Mouse (Mus musculus) hindbrain, embryonic 16.5 days (tissue): Measurements from ENCODE around the gene 4930516K23Rik. TPM values are rescaled to one million over a fixed set of nuclear protein-coding genes. Genes with fewer than 3 reads are reported as not detected.

Source experiments
- ATAC-seq: fragments of 200-750 bp; cut with Nextera tagmentation; 2 replicates; pipeline ENCODE4 v1.8.0; 2017; ENCODE audit warnings: moderate TSS enrichment, moderate library complexity
- H3K27ac ChIP-seq: fragments of 300-500 bp; sonication (generic); 2 replicates; pipeline ENCODE4 v1.5.1; 2014; ENCODE audit warnings: low read depth, mild to moderate bottlenecking, control low read depth, low read length, moderate library complexity
- H3K27me3 ChIP-seq: fragments of 300-500 bp; sonication (generic); replicated peaks from 2 replicates; pipeline ENCODE4 v1.6.1; 2014; ENCODE audit warnings: low read length; ENCODE audit not compliant: control insufficient read depth, insufficient read depth
- H3K36me3 ChIP-seq: fragments of 300-500 bp; sonication (generic); 2 replicates; pipeline ENCODE4 v1.6.1; 2014; ENCODE audit warnings: mild to moderate bottlenecking, low read length, moderate library complexity, mixed read lengths; ENCODE audit not compliant: control insufficient read depth, insufficient read depth
- H3K4me1 ChIP-seq: fragments of 300-500 bp; sonication (generic); 2 replicates; pipeline ENCODE4 v1.6.1; 2014; ENCODE audit warnings: low read depth, low read length; ENCODE audit not compliant: control insufficient read depth, insufficient read depth
- H3K4me2 ChIP-seq: fragments of 300-500 bp; sonication (generic); 2 replicates; pipeline ENCODE4 v1.6.1; 2014; ENCODE audit warnings: mild to moderate bottlenecking, low read length, control low read depth, moderate library complexity
- H3K4me3 ChIP-seq: fragments of 300-500 bp; sonication (generic); 2 replicates; pipeline ENCODE4 v1.5.1; 2014; ENCODE audit warnings: mild to moderate bottlenecking, low read length, control low read depth, moderate library complexity
- H3K9ac ChIP-seq: fragments of 300-500 bp; sonication (generic); 2 replicates; pipeline ENCODE4 v1.6.1; 2014; ENCODE audit warnings: low read depth, mild to moderate bottlenecking, control low read depth, low read length, moderate library complexity
- H3K9me3 ChIP-seq: fragments of 300-500 bp; sonication (generic); 2 replicates; pipeline ENCODE4 v1.6.1; 2014; ENCODE audit warnings: mild to moderate bottlenecking, low read length, moderate library complexity; ENCODE audit not compliant: control insufficient read depth
- WGBS: fragments of 180-500 bp; shearing (Covaris S2); extraction: QIAGEN DNeasy Blood & Tissue Kit; methylation state at CpG from one replicate; pipeline ENCODE4 v1.1.7; 2014; 5-methylcytosine and 5-hydroxymethylcytosine counted together
- polyA plus RNA-seq: library from polyadenylated mRNA; unstranded; fragments of >200 nt; fragmentation: Nextera tagmentation; extraction: Ambion mirVana; gene quantifications from 2 replicates; pipeline ENCODE4 v1.2.1, GENCODE M21; 2015

Gene 4930516K23Rik
- not detected in 2 replicates for polyA plus RNA-seq

- Histone ChIP-seq H3K27me3 (no peaks in the 10 kb centered on the region), H3K36me3 (no peaks in the 10 kb centered on the region), H3K4me3 (no peak within 1 kb of the TSS), H3K9me3 (no peaks in the 10 kb centered on the region), H3K4me2 (no peak within 1 kb of the TSS), H3K9ac (no peak within 1 kb of the TSS), H3K4me1 (no peaks in the 10 kb centered on the region), H3K27ac (no peak within 1 kb of the TSS)
- no peak for ATAC-seq
- WGBS, result 56% methylated on average over 2 of the region's 2 CpGs
Observed at GRCm38 (mm10) chr7:104061345-104061744, at the start of gene 4930516K23Rik. 4930516K23Rik (minus strand) TSS chr7:104061445.

- Histone ChIP-seq H3K27ac (no peak within 1 kb of the TSS), H3K9ac (no peak within 1 kb of the TSS), H3K4me3 (no peak within 1 kb of the TSS), H3K4me1 (no peaks in the 10 kb centered on the region), H3K36me3 (no peaks in the 10 kb centered on the region), H3K4me2 (no peak within 1 kb of the TSS), H3K27me3 (no peaks in the 10 kb centered on the region), H3K9me3 (no peaks in the 10 kb centered on the region)
- ATAC-seq, result no peak
Observed at GRCm38 (mm10) chr7:104104757-104104972, 43.4 kb upstream of the 4930516K23Rik start, which contains the start of gene Olfr646. Olfr646 (plus strand) TSS chr7:104104873.

- H3K27me3 ChIP-seq, result no peaks in the 10 kb centered on the region
- no peaks in the 10 kb centered on the region for H3K9me3 ChIP-seq
- no peak for ATAC-seq
- H3K4me1 ChIP-seq, result no peaks in the 10 kb centered on the region
- H3K9ac ChIP-seq, result no peak overlapping the region
- H3K27ac ChIP-seq, result no peak overlapping the region
- WGBS, result 49% methylated on average over 4 of the region's 4 CpGs
- no peak overlapping the region for H3K4me2 ChIP-seq
- no peaks in the 10 kb centered on the region for H3K36me3 ChIP-seq
- no peak overlapping the region for H3K4me3 ChIP-seq
Observed at GRCm38 (mm10) chr7:104103913-104104756, 42.9 kb upstream of the 4930516K23Rik start.

- no peaks in the 10 kb centered on the region for H3K9me3 ChIP-seq
- 86% methylated on average over 1 of the region's 1 CpGs for WGBS
Observed at GRCm38 (mm10) chr7:104085365-104085764, 24.1 kb upstream of the 4930516K23Rik start, which contains the start of gene Olfr645. Olfr645 (minus strand) TSS chr7:104085465.

GRCm38 (mm10) chr7:104071769-104072168 lies 10.5 kb upstream of the 4930516K23Rik start, which contains the start of gene Olfr644:
Olfr644 (minus strand) TSS chr7:104071869.
- H3K4me1 ChIP-seq, result no peaks in the 10 kb centered on the region
- 73% methylated on average over 2 of the region's 2 CpGs for WGBS
- H3K36me3 ChIP-seq, result no peaks in the 10 kb centered on the region
- H3K9me3 ChIP-seq, result peaks cover 3% of the 10 kb centered on the region; the same call in 1 of the 2 replicates
- no peaks in the 10 kb centered on the region for H3K27me3 ChIP-seq
- no peak for ATAC-seq
- no peak within 1 kb of the TSS for H3K4me3 ChIP-seq
- no peak within 1 kb of the TSS for H3K27ac ChIP-seq
- H3K4me2 ChIP-seq, result no peak within 1 kb of the TSS
- no peak within 1 kb of the TSS for H3K9ac ChIP-seq

More at GRCm38 (mm10) chr7:104085365-104085764, 24.1 kb upstream of the 4930516K23Rik start, which contains the start of gene Olfr645:
- Histone ChIP-seq H3K27ac (no peak within 1 kb of the TSS), H3K4me1 (no peaks in the 10 kb centered on the region), H3K9ac (no peak within 1 kb of the TSS), H3K36me3 (no peaks in the 10 kb centered on the region), H3K27me3 (no peaks in the 10 kb centered on the region), H3K4me2 (no peak within 1 kb of the TSS), H3K4me3 (no peak within 1 kb of the TSS)
- no peak for ATAC-seq

GRCm38 (mm10) chr7:104059215-104059614 lies 2.0 kb downstream of the 4930516K23Rik start:
- no peak overlapping the region for H3K4me3 ChIP-seq
- no peaks in the 10 kb centered on the region for H3K9me3 ChIP-seq
- WGBS, result 82% methylated on average over 1 of the region's 1 CpGs
- H3K27ac ChIP-seq, result no peak overlapping the region
- H3K9ac ChIP-seq, result no peak overlapping the region
- H3K27me3 ChIP-seq, result no peaks in the 10 kb centered on the region
- no peak for ATAC-seq
- H3K36me3 ChIP-seq, result no peaks in the 10 kb centered on the region
- no peaks in the 10 kb centered on the region for H3K4me1 ChIP-seq
- no peak overlapping the region for H3K4me2 ChIP-seq

- no peak for ATAC-seq
- Histone ChIP-seq H3K9ac (no peak within 1 kb of the TSS), H3K27me3 (no peaks in the 10 kb centered on the region), H3K27ac (no peak within 1 kb of the TSS), H3K4me2 (no peak within 1 kb of the TSS), H3K36me3 (no peaks in the 10 kb centered on the region), H3K9me3 (no peaks in the 10 kb centered on the region), H3K4me1 (no peaks in the 10 kb centered on the region), H3K4me3 (no peak within 1 kb of the TSS)
- WGBS, result 84% methylated on average over 1 of the region's 1 CpGs
Observed at GRCm38 (mm10) chr7:104052566-104052965, 8.7 kb downstream of the 4930516K23Rik start, which contains the start of gene Olfr642. Olfr642 (minus strand) TSS chr7:104052666.

GRCm38 (mm10) chr7:104050745-104051144 lies 10.5 kb downstream of the 4930516K23Rik start:
- Histone ChIP-seq H3K9me3 (no peaks in the 10 kb centered on the region), H3K27me3 (no peaks in the 10 kb centered on the region), H3K36me3 (no peaks in the 10 kb centered on the region), H3K4me1 (no peaks in the 10 kb centered on the region), H3K4me2 (no peak overlapping the region), H3K4me3 (no peak overlapping the region), H3K27ac (no peak overlapping the region), H3K9ac (no peak overlapping the region)
- WGBS, result 93% methylated on average over 4 of the region's 4 CpGs
- no peak for ATAC-seq

GRCm38 (mm10) chr7:104035145-104035544 lies 26.1 kb downstream of the 4930516K23Rik start, which contains the start of gene Olfr641:
Olfr641 (plus strand) TSS chr7:104035445.
- Histone ChIP-seq H3K27ac (no peak within 1 kb of the TSS), H3K4me2 (no peak within 1 kb of the TSS), H3K27me3 (no peaks in the 10 kb centered on the region), H3K9me3 (no peaks in the 10 kb centered on the region), H3K36me3 (no peaks in the 10 kb centered on the region), H3K4me3 (no peak within 1 kb of the TSS), H3K9ac (no peak within 1 kb of the TSS), H3K4me1 (no peaks in the 10 kb centered on the region)
- 86% methylated on average over 1 of the region's 1 CpGs for WGBS
- no peak for ATAC-seq
